Mouse (Mus musculus): ENCODE measurements around the gene Gm28372. TPM values are rescaled to one million over a fixed set of nuclear protein-coding genes. Genes with fewer than 3 reads are reported as not detected.
"Not testable (repeated sequence)": the region's sequence is repeated elsewhere in the genome, so short reads cannot be mapped to it uniquely, and the experiment has no call there.

Gene Gm28372
- total RNA-seq (2022): not detected

GRCm38 (mm10) chr2:130404939-130405338 is at the start of gene Gm28372, which contains the start of gene 1700020A23Rik:
Gene Gm28372 (plus strand): TSS chr2:130405239.
Gene 1700020A23Rik (plus strand): TSS chr2:130405259.
- DNase-seq: no peak

GRCm38 (mm10) chr2:130357551-130357950 is 47.5 kb upstream of the Gm28372 start:
- no peak for DNase-seq

- no peak for DNase-seq
Observed at GRCm38 (mm10) chr2:130358852-130359251, 46.2 kb upstream of the Gm28372 start.

GRCm38 (mm10) chr2:130362511-130363026 is 42.5 kb upstream of the Gm28372 start:
- DNase-seq: peak; percentile 14

GRCm38 (mm10) chr2:130365211-130366094 is 39.6 kb upstream of the Gm28372 start:
- DNase-seq: no peak

GRCm38 (mm10) chr2:130367386-130367785 is 37.7 kb upstream of the Gm28372 start:
- DNase-seq: no peak

GRCm38 (mm10) chr2:130373026-130373425 is 32.0 kb upstream of the Gm28372 start:
- not testable (repeated sequence) for DNase-seq

GRCm38 (mm10) chr2:130374951-130375350 is 30.1 kb upstream of the Gm28372 start:
- no peak for DNase-seq

GRCm38 (mm10) chr2:130383205-130383604 is 21.8 kb upstream of the Gm28372 start:
- DNase-seq: no peak

GRCm38 (mm10) chr2:130383895-130384294 is 21.1 kb upstream of the Gm28372 start:
- DNase-seq: no peak

GRCm38 (mm10) chr2:130386212-130386611 is 18.8 kb upstream of the Gm28372 start:
- DNase-seq: no peak

GRCm38 (mm10) chr2:130388796-130389195 is 16.2 kb upstream of the Gm28372 start:
- no peak for DNase-seq

GRCm38 (mm10) chr2:130390993-130391625 is 13.9 kb upstream of the Gm28372 start:
- no peak for DNase-seq

GRCm38 (mm10) chr2:130392836-130393235 is 12.2 kb upstream of the Gm28372 start:
- no peak for DNase-seq

- DNase-seq: no peak
Observed at GRCm38 (mm10) chr2:130395696-130396095, 9.3 kb upstream of the Gm28372 start.

GRCm38 (mm10) chr2:130397186-130397985 is 7.7 kb upstream of the Gm28372 start, which contains the start of gene Cpxm1:
Gene Cpxm1 (minus strand): TSS chr2:130397574.
- no peak for DNase-seq

- DNase-seq: no peak
Observed at GRCm38 (mm10) chr2:130398091-130398490, 6.9 kb upstream of the Gm28372 start.

- no peak for DNase-seq
Observed at GRCm38 (mm10) chr2:130400046-130400445, 5.0 kb upstream of the Gm28372 start.

GRCm38 (mm10) chr2:130401891-130402290 is 3.1 kb upstream of the Gm28372 start:
- no peak for DNase-seq

- no peak for DNase-seq
Observed at GRCm38 (mm10) chr2:130406178-130406577, 1.1 kb downstream of the Gm28372 start, which contains the start of gene Tmem239. Gene Tmem239 (plus strand): TSS chr2:130406478.

GRCm38 (mm10) chr2:130408194-130408593 is 3.2 kb downstream of the Gm28372 start:
- DNase-seq: no peak

All from adrenal gland, adult 8-10 months (tissue).